Mouse (Mus musculus) CD4-positive naive resting alpha-beta T cell, adult 57 days (primary cell): ENCODE results near the gene Atp13a5. TPM values are rescaled to one million over a fixed set of nuclear protein-coding genes. Genes with fewer than 3 reads are reported as not detected.

Source experiments
- total RNA-seq: library from RNA; stranded (reverse); gene quantifications from one replicate; pipeline ENCODE4 v1.2.4, GENCODE M21; 2023

Gene Atp13a5
- not detected for total RNA-seq

GRCm38 (mm10) chr16:29378458-29378857 is at the start of gene Atp13a5:
TSS of gene Atp13a5 (minus strand) at chr16:29378732.

GRCm38 (mm10) chr16:29209605-29210411 is 168.7 kb downstream of the Atp13a5 start, which contains the start of gene Hrasls:
TSS of gene Hrasls (plus strand) at chr16:29209695.

Other genes starting within 250 kb of the Atp13a5 start
- gene Hrasls, start 169.0 kb downstream of the Atp13a5 start, total RNA-seq = not detected
- gene Atp13a4, start 166.1 kb upstream of the Atp13a5 start, total RNA-seq = not detected
- 39.2 TPM for gene Opa1, start 200.6 kb upstream of the Atp13a5 start, total RNA-seq